Mouse (Mus musculus) liver, embryonic 15.5 days (tissue): Measurements from ENCODE around the gene Gm4553. TPM values are rescaled to one million over a fixed set of nuclear protein-coding genes. Genes with fewer than 3 reads are reported as not detected.
"Not testable (repeated sequence)": the region's sequence is repeated elsewhere in the genome, so short reads cannot be mapped to it uniquely, and the experiment has no call there.

ENCODE experiments used
- ATAC-seq: fragments of 200-750 bp; cut with Nextera tagmentation; 2 replicates; pipeline ENCODE4 v1.8.0; 2017; ENCODE audit warnings: moderate number of reproducible peaks, mild to moderate bottlenecking, moderate library complexity; ENCODE audit not compliant: insufficient read depth
- H3K27ac ChIP-seq: fragments of 300-500 bp; sonication (generic); replicated peaks from 2 replicates; pipeline ENCODE4 v1.5.1; 2015; ENCODE audit warnings: mild to moderate bottlenecking, inconsistent platforms
- H3K27me3 ChIP-seq: fragments of 300-500 bp; sonication (generic); 2 replicates; pipeline ENCODE4 v1.6.1; 2015; ENCODE audit warnings: mild to moderate bottlenecking, inconsistent platforms
- H3K36me3 ChIP-seq: fragments of 300-500 bp; sonication (generic); replicated peaks from 2 replicates; pipeline ENCODE4 v1.6.1; 2015; ENCODE audit warnings: moderate library complexity, mild to moderate bottlenecking, inconsistent platforms
- H3K4me1 ChIP-seq: fragments of 300-500 bp; sonication (generic); replicated peaks from 2 replicates; pipeline ENCODE4 v1.6.1; 2015; ENCODE audit warnings: inconsistent platforms
- H3K4me2 ChIP-seq: fragments of 300-500 bp; sonication (generic); 2 replicates; pipeline ENCODE4 v1.6.1; 2015; ENCODE audit warnings: moderate library complexity, mild to moderate bottlenecking, inconsistent platforms
- H3K4me3 ChIP-seq: fragments of 300-500 bp; sonication (generic); replicated peaks from 2 replicates; pipeline ENCODE4 v1.5.1; 2015; ENCODE audit warnings: mild to moderate bottlenecking, inconsistent platforms
- H3K9ac ChIP-seq: fragments of 300-500 bp; sonication (generic); 2 replicates; pipeline ENCODE4 v1.6.1; 2015; ENCODE audit warnings: moderate library complexity, mild to moderate bottlenecking, inconsistent platforms
- H3K9me3 ChIP-seq: fragments of 300-500 bp; sonication (generic); replicated peaks from 2 replicates; pipeline ENCODE4 v1.6.1; 2016; ENCODE audit warnings: inconsistent platforms
- WGBS: fragments of 180-500 bp; shearing (Covaris S2); methylation state at CpG from one replicate; pipeline ENCODE4 v1.1.7; 2015; ENCODE audit warnings: mixed read lengths; ENCODE audit not compliant: insufficient replicate concordance; 5-methylcytosine and 5-hydroxymethylcytosine counted together
- polyA plus RNA-seq: library from polyadenylated mRNA; unstranded; fragments of >200 nt; fragmentation: Nextera tagmentation; extraction: Ambion mirVana; gene quantifications from 2 replicates; pipeline ENCODE4 v1.2.1, GENCODE M21; 2015

Gm4553 gene
- not detected in 2 replicates for polyA plus RNA-seq

GRCm38 (mm10) chr7:142165639-142166038, at the start of gene Gm4553:
Gene Gm4553, minus strand, starts transcription at chr7:142165739.
- H3K27ac ChIP-seq, ATAC-seq, H3K4me2 ChIP-seq: not testable (repeated sequence)

GRCm38 (mm10) chr7:142212136-142212535, 46.6 kb upstream of the Gm4553 start:
- H3K4me1 ChIP-seq, H3K36me3 ChIP-seq, H3K27ac ChIP-seq, H3K9me3 ChIP-seq, H3K27me3 ChIP-seq, H3K4me2 ChIP-seq, H3K9ac ChIP-seq, ATAC-seq, H3K4me3 ChIP-seq: not testable (repeated sequence)
- 5% methylated on average over 1 of the region's 1 CpGs for WGBS

More at GRCm38 (mm10) chr7:142165639-142166038, at the start of gene Gm4553:
- H3K9me3 ChIP-seq, H3K27me3 ChIP-seq, H3K4me1 ChIP-seq, H3K4me3 ChIP-seq, H3K9ac ChIP-seq, H3K36me3 ChIP-seq: not testable (repeated sequence)

- 47% methylated on average over 1 of the region's 1 CpGs for WGBS
- Histone ChIP-seq H3K9me3 (no peaks in the 10 kb centered on the region), H3K36me3 (no peaks in the 10 kb centered on the region), H3K27me3 (no peaks in the 10 kb centered on the region), H3K4me3 (no peak within 1 kb of the TSS), H3K4me2 (no peak within 1 kb of the TSS), H3K27ac (no peak within 1 kb of the TSS), H3K4me1 (no peaks in the 10 kb centered on the region), H3K9ac (no peak within 1 kb of the TSS)
- ATAC-seq = no peak
These were observed 46.0 kb upstream of the Gm4553 start, which contains the start of gene Gm7579 for GRCm38 (mm10) chr7:142211559-142211958. Gene Gm7579, plus strand, starts transcription at chr7:142211859.

- H3K4me1 ChIP-seq, H3K9ac ChIP-seq, H3K36me3 ChIP-seq, H3K27me3 ChIP-seq, ATAC-seq, H3K4me2 ChIP-seq, H3K9me3 ChIP-seq, H3K4me3 ChIP-seq, H3K27ac ChIP-seq: not testable (repeated sequence)
- 60% methylated on average over 5 of the region's 5 CpGs for WGBS
These were observed 41.4 kb upstream of the Gm4553 start for GRCm38 (mm10) chr7:142206891-142207290.

- Histone ChIP-seq H3K4me2 (no peak overlapping the region), H3K4me3 (no peak overlapping the region)
These were observed 39.9 kb upstream of the Gm4553 start for GRCm38 (mm10) chr7:142205488-142205887.

GRCm38 (mm10) chr7:142201064-142201463, 35.5 kb upstream of the Gm4553 start, which contains the start of gene Krtap5-3:
Gene Krtap5-3, plus strand, starts transcription at chr7:142201364.
- WGBS = 42% methylated on average over 1 of the region's 1 CpGs
- Histone ChIP-seq H3K9me3 (no peaks in the 10 kb centered on the region), H3K27ac (no peak within 1 kb of the TSS), H3K4me1 (no peaks in the 10 kb centered on the region), H3K4me3 (no peak within 1 kb of the TSS), H3K9ac (no peak within 1 kb of the TSS), H3K27me3 (no peaks in the 10 kb centered on the region), H3K36me3 (no peaks in the 10 kb centered on the region), H3K4me2 (no peak within 1 kb of the TSS)
- ATAC-seq = no peak

More at GRCm38 (mm10) chr7:142205488-142205887, 39.9 kb upstream of the Gm4553 start:
- Histone ChIP-seq H3K9me3 (no peaks in the 10 kb centered on the region), H3K36me3 (no peaks in the 10 kb centered on the region), H3K9ac (no peak overlapping the region), H3K27ac (no peak overlapping the region), H3K27me3 (no peaks in the 10 kb centered on the region), H3K4me1 (no peaks in the 10 kb centered on the region)
- ATAC-seq = no peak

GRCm38 (mm10) chr7:142198748-142199147, 33.2 kb upstream of the Gm4553 start:
- ATAC-seq = no peak
- no peaks in the 10 kb centered on the region for H3K4me1 ChIP-seq
- H3K27ac ChIP-seq = no peak overlapping the region
- 53% methylated on average over 2 of the region's 2 CpGs for WGBS
- no peak overlapping the region for H3K4me3 ChIP-seq
- no peak overlapping the region for H3K4me2 ChIP-seq
- no peaks in the 10 kb centered on the region for H3K27me3 ChIP-seq
- no peaks in the 10 kb centered on the region for H3K36me3 ChIP-seq
- no peaks in the 10 kb centered on the region for H3K9me3 ChIP-seq
- H3K9ac ChIP-seq = no peak overlapping the region

GRCm38 (mm10) chr7:142190289-142190688, 24.8 kb upstream of the Gm4553 start, which contains the start of gene Gm10153:
Gene Gm10153, minus strand, starts transcription at chr7:142190389.
- ATAC-seq = no peak
- H3K4me2 ChIP-seq = no peak within 1 kb of the TSS
- H3K9ac ChIP-seq = no peak within 1 kb of the TSS
- H3K4me1 ChIP-seq = no peaks in the 10 kb centered on the region
- WGBS = 15% methylated on average over 2 of the region's 2 CpGs
- H3K36me3 ChIP-seq = no peaks in the 10 kb centered on the region
- no peaks in the 10 kb centered on the region for H3K9me3 ChIP-seq
- H3K4me3 ChIP-seq = no peak within 1 kb of the TSS
- no peak within 1 kb of the TSS for H3K27ac ChIP-seq
- peaks cover 4% of the 10 kb centered on the region; the same call in 1 of the 2 replicates for H3K27me3 ChIP-seq

GRCm38 (mm10) chr7:142188156-142188555, 22.6 kb upstream of the Gm4553 start:
- Histone ChIP-seq H3K27ac (no peak overlapping the region), H3K4me1 (no peaks in the 10 kb centered on the region), H3K4me3 (no peak overlapping the region), H3K9ac (no peak overlapping the region), H3K27me3 (peaks cover 4% of the 10 kb centered on the region; the same call in 1 of the 2 replicates), H3K4me2 (no peak overlapping the region), H3K36me3 (no peaks in the 10 kb centered on the region), H3K9me3 (no peaks in the 10 kb centered on the region)
- ATAC-seq = no peak
- 54% methylated on average over 2 of the region's 2 CpGs for WGBS

- no peak overlapping the region for H3K4me2 ChIP-seq
- 17% methylated on average over 1 of the region's 1 CpGs for WGBS
- H3K4me1 ChIP-seq = no peaks in the 10 kb centered on the region
- no peak overlapping the region for H3K9ac ChIP-seq
- no peaks in the 10 kb centered on the region for H3K36me3 ChIP-seq
- no peak overlapping the region for H3K4me3 ChIP-seq
- H3K9me3 ChIP-seq = no peaks in the 10 kb centered on the region
- H3K27me3 ChIP-seq = no peaks in the 10 kb centered on the region
- H3K27ac ChIP-seq = no peak overlapping the region
- no peak for ATAC-seq
These were observed 15.5 kb upstream of the Gm4553 start for GRCm38 (mm10) chr7:142181021-142181420.

- no peaks in the 10 kb centered on the region for H3K9me3 ChIP-seq
- H3K27me3 ChIP-seq = no peaks in the 10 kb centered on the region
- no peak overlapping the region for H3K4me2 ChIP-seq
- 55% methylated on average over 1 of the region's 1 CpGs for WGBS
- H3K27ac ChIP-seq = no peak overlapping the region
- ATAC-seq = no peak
- no peaks in the 10 kb centered on the region for H3K36me3 ChIP-seq
- H3K4me3 ChIP-seq = no peak overlapping the region
- no peak overlapping the region for H3K9ac ChIP-seq
- no peaks in the 10 kb centered on the region for H3K4me1 ChIP-seq
These were observed 13.1 kb upstream of the Gm4553 start for GRCm38 (mm10) chr7:142178685-142179084.

GRCm38 (mm10) chr7:142175905-142176304, 10.4 kb upstream of the Gm4553 start, which contains the start of gene Krtap5-2:
Gene Krtap5-2, minus strand, starts transcription at chr7:142176005.
- not testable (repeated sequence) for H3K27ac ChIP-seq

More at GRCm38 (mm10) chr7:142175905-142176304, 10.4 kb upstream of the Gm4553 start, which contains the start of gene Krtap5-2:
- not testable (repeated sequence) for H3K4me2 ChIP-seq, H3K27me3 ChIP-seq, H3K36me3 ChIP-seq, H3K4me3 ChIP-seq, H3K9me3 ChIP-seq, H3K9ac ChIP-seq, H3K4me1 ChIP-seq, ATAC-seq
